Mouse (Mus musculus): ENCODE measurements around the gene Uhrf2. TPM values are rescaled to one million over a fixed set of nuclear protein-coding genes. Genes with fewer than 3 reads are reported as not detected.
A peak's percentile ranks its signal among the peaks of the same experiment; 100 is the strongest.

Gene Uhrf2
- polyA plus RNA-seq (2012; ENCODE audit: insufficient read depth, insufficient read length, low replicate concordance, missing spikeins): not detected in 2 replicates

DNA sequence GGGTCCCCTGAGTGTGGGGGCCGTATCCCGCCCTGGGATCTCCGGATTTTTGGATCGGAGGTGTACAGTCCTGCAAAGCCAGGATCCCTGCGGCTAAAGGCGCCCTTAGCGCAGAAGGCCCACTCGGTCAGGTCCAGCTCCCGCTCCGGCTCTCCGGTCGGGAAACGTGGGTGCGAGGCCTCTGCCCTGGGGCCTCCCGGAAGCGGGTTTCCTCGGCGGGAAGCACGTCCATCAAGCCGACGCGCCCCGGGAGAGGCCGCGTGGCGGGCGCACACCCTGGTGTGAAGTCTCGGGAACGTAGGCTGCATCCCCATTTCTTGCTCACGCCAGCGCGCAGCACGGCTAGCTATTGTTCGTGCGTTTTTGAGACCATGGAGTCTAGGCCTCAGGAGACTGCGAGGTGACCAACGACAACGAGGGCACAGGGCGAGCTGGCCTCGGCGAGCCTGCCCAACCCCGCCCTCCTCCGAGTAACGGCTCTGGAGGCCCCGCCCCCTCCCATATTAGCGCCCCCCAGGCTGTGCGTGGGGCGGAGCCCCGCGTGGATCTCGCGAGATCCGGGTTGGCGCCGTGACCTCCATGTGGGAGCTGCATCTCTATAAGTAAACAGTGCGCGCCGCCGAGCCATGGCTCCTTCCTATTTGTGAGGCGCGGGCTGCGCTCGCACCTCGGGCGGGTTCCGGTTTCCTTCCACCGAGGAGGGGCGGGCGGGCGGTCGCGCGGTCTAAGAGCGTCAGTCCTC, at the start of gene Uhrf2:
Gene Uhrf2, plus strand, starts transcription at position 620 of the 742 bp plus-strand sequence.
- TF ChIP-seq CTCF (IDR thresholded peaks at IDR 0.05; ENCODE audit: insufficient read depth, low read depth, low read length): no peak
- TF ChIP-seq POLR2A (IDR thresholded peaks at IDR 0.05; ENCODE audit: insufficient read depth, low read depth, low read length): peak; percentile 96
- WGBS: 2% methylated on average over 74 of the region's 74 CpGs
- peak within 1 kb of the TSS; percentile 74 for H3K4me3 ChIP-seq (ENCODE audit: insufficient read depth, low read depth, low read length)
- H3K27ac ChIP-seq (ENCODE audit: insufficient read depth, low read depth, low read length): peak within 1 kb of the TSS; percentile 69
- H3K4me1 ChIP-seq (ENCODE audit: control insufficient read depth, insufficient read depth, low read length): peaks cover 5% of the 10 kb centered on the region; the same call in 1 of the 2 replicates

DNA sequence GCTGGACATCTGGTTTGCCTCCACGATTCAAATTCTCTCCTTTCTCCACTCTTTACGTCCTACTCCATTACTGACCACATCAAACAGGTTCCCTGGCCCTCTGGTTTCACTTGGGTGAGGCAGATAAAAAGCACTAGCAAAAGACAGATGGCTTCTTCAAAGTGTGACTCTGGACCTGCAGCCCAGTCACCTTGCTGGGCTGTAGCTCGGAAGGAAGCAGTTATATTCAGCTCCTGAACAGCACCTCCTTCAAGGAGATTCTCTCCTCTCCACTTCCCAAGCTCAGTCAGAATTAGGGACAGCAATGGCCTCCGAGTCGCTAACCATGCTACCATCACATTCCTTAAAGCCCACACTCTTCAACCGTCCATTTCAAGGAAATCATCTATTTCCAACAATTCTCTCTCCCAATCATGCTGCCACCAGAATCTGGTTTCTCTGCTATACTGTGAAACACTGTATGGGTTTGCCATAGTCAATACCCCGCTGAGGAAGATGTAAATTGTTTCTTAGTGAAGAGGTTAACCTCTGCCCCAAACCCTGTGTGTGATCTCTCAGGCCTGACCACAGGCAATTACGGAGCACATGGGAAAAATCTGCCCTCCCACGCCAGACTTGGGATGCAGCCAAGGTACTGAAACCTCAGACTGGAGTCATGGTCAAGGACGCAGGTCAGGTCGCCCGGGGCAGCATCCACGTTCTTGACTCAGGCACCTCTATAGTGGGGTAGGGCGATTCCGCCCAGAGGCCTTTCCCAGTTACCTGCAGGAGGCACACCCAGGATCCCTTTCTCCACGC, 45.9 kb upstream of the Uhrf2 start:
- Histone ChIP-seq H3K27ac (ENCODE audit: insufficient read depth, low read depth, low read length) (no peak overlapping the region), H3K4me1 (ENCODE audit: control insufficient read depth, insufficient read depth, low read length) (no peaks in the 10 kb centered on the region), H3K4me3 (ENCODE audit: insufficient read depth, low read depth, low read length) (no peak overlapping the region)
- 89% methylated on average over 16 of the region's 16 CpGs for WGBS
- TF ChIP-seq CTCF (IDR thresholded peaks at IDR 0.05; ENCODE audit: insufficient read depth, low read depth, low read length) (no peak), POLR2A (IDR thresholded peaks at IDR 0.05; ENCODE audit: insufficient read depth, low read depth, low read length) (no peak)

DNA sequence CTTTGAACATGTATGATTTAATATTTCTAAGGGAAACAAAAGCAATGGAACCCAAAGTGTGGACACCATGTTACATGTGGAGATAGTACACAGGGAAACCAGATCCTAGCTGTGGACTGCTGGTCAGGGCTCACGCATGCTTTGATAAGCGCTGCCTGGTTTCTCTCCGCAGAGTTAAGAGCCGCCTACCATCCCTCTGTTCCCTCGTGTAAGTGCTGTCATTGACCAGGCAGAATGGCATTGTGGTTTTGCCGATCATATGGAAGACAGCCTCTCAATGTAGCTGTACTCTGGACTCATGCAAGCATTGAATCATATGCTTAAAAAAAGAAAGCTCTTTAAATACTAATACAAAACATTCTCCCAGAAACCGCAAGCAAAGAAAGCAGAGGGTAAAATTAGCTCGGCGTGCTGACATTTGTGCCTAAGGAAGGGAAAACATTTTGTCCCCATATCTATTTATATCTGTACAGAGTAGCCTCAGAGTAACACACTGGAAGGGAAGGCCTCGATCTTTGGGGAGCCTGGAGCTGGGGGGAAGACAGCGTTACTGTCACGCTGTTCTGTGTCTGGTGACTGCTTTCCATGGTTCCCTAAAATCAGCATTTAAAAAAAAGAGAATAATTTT, 43.7 kb upstream of the Uhrf2 start:
- H3K4me3 ChIP-seq (ENCODE audit: insufficient read depth, low read depth, low read length): no peak overlapping the region
- H3K27ac ChIP-seq (ENCODE audit: insufficient read depth, low read depth, low read length): peak overlapping the region; percentile 60
- H3K4me1 ChIP-seq (ENCODE audit: control insufficient read depth, insufficient read depth, low read length): no peaks in the 10 kb centered on the region
- WGBS: 50% methylated on average over 12 of the region's 12 CpGs
- TF ChIP-seq CTCF (IDR thresholded peaks at IDR 0.05; ENCODE audit: insufficient read depth, low read depth, low read length) (no peak), POLR2A (IDR thresholded peaks at IDR 0.05; ENCODE audit: insufficient read depth, low read depth, low read length) (no peak)

DNA sequence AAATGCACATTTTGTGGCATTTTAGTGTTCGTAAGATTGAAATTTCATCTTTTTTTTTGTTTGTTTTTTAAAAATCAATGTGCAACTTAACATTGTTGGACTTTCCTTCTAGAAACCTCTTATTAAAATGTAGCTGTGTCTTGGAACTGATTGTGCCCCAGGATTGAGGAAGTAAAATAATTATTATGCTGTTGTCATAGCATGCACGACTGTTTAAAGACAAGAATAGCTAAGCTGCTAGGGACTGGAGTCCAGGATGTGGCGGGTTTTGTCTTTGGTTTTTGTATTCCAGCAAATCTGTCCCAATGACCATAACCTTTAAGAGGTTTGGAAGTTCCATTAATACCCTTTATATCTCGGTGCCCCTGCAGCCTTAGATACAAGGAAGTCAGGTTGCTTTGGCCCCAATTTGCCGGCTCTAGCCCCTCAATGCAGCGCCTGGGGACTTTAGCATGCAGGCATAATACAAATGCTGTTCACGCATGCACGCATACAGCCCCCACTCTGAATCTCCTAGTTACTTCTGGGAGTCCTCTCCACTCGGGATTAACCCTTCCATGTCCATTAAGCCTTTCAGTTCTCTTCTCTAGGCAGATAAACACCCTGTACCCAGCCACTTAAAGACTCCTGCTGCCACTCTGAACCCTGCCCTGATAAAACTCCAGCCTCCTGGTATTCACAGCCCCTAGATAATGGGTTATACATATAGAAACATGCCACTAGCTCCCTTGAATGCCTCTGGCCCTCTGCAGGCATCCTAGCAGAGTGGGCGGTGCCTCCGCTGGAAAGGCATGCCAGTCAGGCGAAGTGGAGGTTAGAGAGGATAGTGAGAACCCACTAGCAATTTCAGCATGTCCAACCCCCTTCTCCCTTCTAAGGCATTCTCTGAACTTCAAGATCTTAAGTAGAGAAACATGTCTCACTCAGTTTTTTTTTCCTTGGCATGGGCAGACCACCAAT, 29.6 kb upstream of the Uhrf2 start:
- no peak for TF ChIP-seq POLR2A (IDR thresholded peaks at IDR 0.05; ENCODE audit: insufficient read depth, low read depth, low read length)
- TF ChIP-seq CTCF (IDR thresholded peaks at IDR 0.05; ENCODE audit: insufficient read depth, low read depth, low read length): no peak

DNA sequence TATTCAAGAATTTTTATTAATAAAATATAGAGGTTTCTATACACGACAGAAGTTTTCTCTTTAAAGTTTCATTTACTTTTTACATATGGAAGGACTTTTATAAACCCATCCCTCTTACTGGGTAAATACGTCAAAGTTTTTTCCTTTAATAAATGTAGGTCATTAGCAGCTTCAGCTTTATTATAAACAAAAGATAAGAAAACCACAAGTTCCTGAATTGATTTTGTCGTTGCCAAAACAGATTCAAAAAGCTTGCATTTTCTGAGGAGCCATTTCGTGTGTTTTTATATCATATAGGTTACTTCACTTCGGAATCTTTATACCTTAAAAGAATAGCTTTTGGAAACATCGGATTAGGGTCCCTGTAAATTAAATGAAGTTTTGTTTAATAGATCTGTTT, 28.8 kb upstream of the Uhrf2 start:
- WGBS: 86% methylated on average over 6 of the region's 6 CpGs
- TF ChIP-seq POLR2A (IDR thresholded peaks at IDR 0.05; ENCODE audit: insufficient read depth, low read depth, low read length) (no peak), CTCF (IDR thresholded peaks at IDR 0.05; ENCODE audit: insufficient read depth, low read depth, low read length) (no peak)
- no peak overlapping the region for H3K4me3 ChIP-seq (ENCODE audit: insufficient read depth, low read depth, low read length)
- H3K27ac ChIP-seq (ENCODE audit: insufficient read depth, low read depth, low read length): no peak overlapping the region
- H3K4me1 ChIP-seq (ENCODE audit: control insufficient read depth, insufficient read depth, low read length): peaks cover 2% of the 10 kb centered on the region; the same call in 1 of the 2 replicates

More for the DNA sequence above, 29.6 kb upstream of the Uhrf2 start:
- no peak overlapping the region for H3K4me3 ChIP-seq (ENCODE audit: insufficient read depth, low read depth, low read length)
- H3K4me1 ChIP-seq (ENCODE audit: control insufficient read depth, insufficient read depth, low read length): peaks cover 2% of the 10 kb centered on the region; the same call in 1 of the 2 replicates
- 34% methylated on average over 12 of the region's 12 CpGs for WGBS
- H3K27ac ChIP-seq (ENCODE audit: insufficient read depth, low read depth, low read length): no peak overlapping the region

DNA sequence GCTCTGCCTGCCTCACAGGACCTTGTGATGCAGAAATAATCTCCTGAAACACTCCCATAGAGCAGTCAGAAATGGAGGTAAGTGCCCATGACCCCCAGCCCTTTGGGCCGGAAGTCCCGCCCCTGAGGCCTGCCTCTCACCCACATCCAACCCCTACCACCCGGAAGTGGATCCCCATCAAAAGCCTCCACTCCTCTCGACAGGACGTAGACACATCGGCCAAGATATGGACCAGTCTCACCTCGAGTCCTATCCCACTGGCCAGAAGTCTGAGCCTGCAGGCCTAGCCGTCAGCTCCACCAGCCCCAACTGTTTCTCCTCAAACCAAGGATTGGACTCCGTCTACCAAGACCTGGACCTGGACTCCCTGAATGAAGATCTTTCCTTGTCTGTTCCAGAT, 26.7 kb upstream of the Uhrf2 start, which contains the start of gene Trpd52l3:
Gene Trpd52l3, plus strand, starts transcription at position 170 of the 400 bp plus-strand sequence.
- TF ChIP-seq POLR2A (IDR thresholded peaks at IDR 0.05; ENCODE audit: insufficient read depth, low read depth, low read length) (no peak), CTCF (IDR thresholded peaks at IDR 0.05; ENCODE audit: insufficient read depth, low read depth, low read length) (no peak)
- Histone ChIP-seq H3K4me3 (ENCODE audit: insufficient read depth, low read depth, low read length) (no peak within 1 kb of the TSS), H3K27ac (ENCODE audit: insufficient read depth, low read depth, low read length) (no peak within 1 kb of the TSS), H3K4me1 (ENCODE audit: control insufficient read depth, insufficient read depth, low read length) (peaks cover 2% of the 10 kb centered on the region; the same call in 1 of the 2 replicates)
- 95% methylated on average over 9 of the region's 9 CpGs for WGBS

DNA sequence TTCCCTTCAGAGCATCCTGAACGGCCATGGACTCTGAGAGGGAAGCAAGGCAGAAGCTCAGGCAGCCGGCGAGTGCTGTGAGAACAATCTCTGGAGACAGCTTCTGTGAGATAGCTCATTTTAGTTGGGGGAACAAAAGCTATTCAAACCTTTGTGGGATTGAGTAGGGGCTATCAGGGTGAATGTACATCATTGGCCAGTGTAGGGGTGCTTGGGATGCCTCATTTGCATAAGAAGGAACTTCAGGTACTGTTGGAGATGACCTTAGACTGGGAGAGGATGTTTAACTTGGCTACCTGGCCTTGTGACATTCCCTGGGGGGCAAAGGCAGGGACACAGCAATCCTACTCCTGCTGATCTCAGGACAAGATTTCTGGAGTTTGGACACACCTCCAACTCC, 23.9 kb upstream of the Uhrf2 start:
- Histone ChIP-seq H3K4me3 (ENCODE audit: insufficient read depth, low read depth, low read length) (no peak overlapping the region), H3K4me1 (ENCODE audit: control insufficient read depth, insufficient read depth, low read length) (no peaks in the 10 kb centered on the region), H3K27ac (ENCODE audit: insufficient read depth, low read depth, low read length) (no peak overlapping the region)
- no peak for TF ChIP-seq CTCF (IDR thresholded peaks at IDR 0.05; ENCODE audit: insufficient read depth, low read depth, low read length)
- no peak for TF ChIP-seq POLR2A (IDR thresholded peaks at IDR 0.05; ENCODE audit: insufficient read depth, low read depth, low read length)
- 76% methylated on average over 3 of the region's 3 CpGs for WGBS

All from olfactory bulb, adult 2 months (tissue).